Mouse (Mus musculus) Patski (cell line): ENCODE data around the gene Smug1. TPM values are rescaled to one million over a fixed set of nuclear protein-coding genes. Genes with fewer than 3 reads are reported as not detected.

Experiments used
- ATAC-seq: fragments of 100-300 bp; one replicate; pipeline ENCODE4 v1.8.0; 2021
- CTCF ChIA-PET: fragments of 350-600 bp; sonication (Branson Sonifier 250); formaldehyde crosslinking; loops from one replicate; lab custom pipeline; 2022; ENCODE audit warnings: inconsistent platforms; lab: Charles Lee
- POLR2A ChIA-PET: fragments of 350-600 bp; sonication (Branson Sonifier 250); formaldehyde crosslinking; loops from one replicate; lab custom pipeline; 2022; ENCODE audit warnings: antibody characterized with exemption, inconsistent platforms; lab: Charles Lee
- DNase-seq: peaks from one replicate; pipeline ENCODE4 v3.0.0-alpha.2; 2011; ENCODE audit warnings: low read depth, low spot score
- H3K27me3 ChIP-seq: fragments of 371-371 bp; one replicate; pipeline ENCODE4 v1.5.1; 2021
- CTCF ChIP-seq: fragments of 100-300 bp; IDR thresholded peaks from one replicate; pipeline ENCODE4 v1.5.1; 2021
- in situ Hi-C: fragments of 300-500 bp; cut with MboI; formaldehyde crosslinking; loops from 3 replicates; pipeline ENCODE4 v1.11.1; 2018; ENCODE audit warnings: low pct_unique_long_range_greater_than_20kb, mixed read lengths
- polyA plus RNA-seq: library from polyadenylated mRNA; unstranded; gene quantifications from one replicate; pipeline ENCODE4 v1.2.3, GENCODE M21; 2021

Smug1 gene
- polyA plus RNA-seq = 17.4 TPM

DNA sequence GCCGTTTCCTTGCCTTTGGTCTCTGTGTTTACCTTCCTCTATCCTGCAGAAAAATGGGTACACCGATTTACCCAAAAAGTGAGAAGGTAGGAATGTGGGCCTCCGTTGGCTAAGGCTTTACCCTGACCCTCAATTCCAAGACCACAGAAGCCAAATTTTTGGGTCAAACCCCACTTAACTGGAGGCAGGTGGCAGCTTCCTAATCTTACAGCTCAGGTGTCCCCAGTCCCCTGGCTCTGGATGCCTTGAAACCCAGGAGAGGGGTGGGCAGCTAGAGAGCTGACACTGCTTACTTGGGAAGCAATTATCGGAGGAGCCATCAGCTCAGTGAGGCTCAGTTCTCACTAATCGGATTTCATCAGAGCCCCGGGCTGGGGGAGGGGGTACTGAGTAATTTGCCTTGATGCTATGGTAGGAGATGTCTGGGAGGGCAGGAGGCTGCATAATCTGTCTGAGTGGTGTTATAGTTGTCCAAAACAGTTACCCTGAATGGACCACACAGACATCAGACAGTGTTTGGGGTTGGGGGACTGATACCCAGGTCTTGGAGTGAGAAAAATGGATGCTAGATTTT is at the start of gene Smug1:
Gene Smug1, minus strand, starts transcription at position 51 of the 574 bp plus-strand sequence.
- ChIA-PET CTCF (interaction anchor here (0.8 to 2.3 kb wide), 3 partner anchors 10 to 160 kb away, joined by 3 to 12 read pairs (median 6); no protein-coding TSS in a partner anchor), POLR2A (no interaction called here)
- ATAC-seq (no peak), DNase-seq (no peak)
- H3K27me3 ChIP-seq = no peaks in the 10 kb centered on the region
- in situ Hi-C loops = loop anchor here (10.0 kb wide), 1 partner anchor 152 kb away; the partner anchor contains the start of gene Hoxc4
- TF ChIP-seq CTCF = no peak

DNA sequence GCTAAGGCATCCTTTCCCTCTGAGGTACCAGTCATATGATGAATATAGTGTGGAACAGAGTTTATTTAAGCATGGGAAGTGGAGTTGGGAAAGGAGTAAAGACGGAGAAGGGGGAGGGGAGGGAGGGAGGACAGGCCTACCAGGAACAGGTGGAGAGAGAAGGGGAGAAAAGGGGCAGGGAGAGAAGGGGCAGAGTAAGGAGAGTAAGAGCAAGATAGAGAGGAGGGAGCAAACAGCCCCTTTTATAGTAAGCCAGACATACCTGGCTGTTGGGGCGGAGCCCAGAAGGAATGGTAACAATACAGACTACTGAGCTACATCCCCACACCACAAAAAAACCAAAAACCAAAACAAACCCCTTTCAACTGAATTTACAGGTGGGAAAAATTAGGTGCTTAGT is 49.2 kb upstream of the Smug1 start:
- ChIA-PET POLR2A (no interaction called here), CTCF (interaction anchor here (1.9 kb wide), 1 partner anchor 12 kb away, joined by 4 read pairs; no protein-coding TSS in a partner anchor)
- DNase-seq = no peak
- no peaks in the 10 kb centered on the region for H3K27me3 ChIP-seq
- in situ Hi-C loops = no loop called here
- TF ChIP-seq CTCF = no peak
- no peak for ATAC-seq

DNA sequence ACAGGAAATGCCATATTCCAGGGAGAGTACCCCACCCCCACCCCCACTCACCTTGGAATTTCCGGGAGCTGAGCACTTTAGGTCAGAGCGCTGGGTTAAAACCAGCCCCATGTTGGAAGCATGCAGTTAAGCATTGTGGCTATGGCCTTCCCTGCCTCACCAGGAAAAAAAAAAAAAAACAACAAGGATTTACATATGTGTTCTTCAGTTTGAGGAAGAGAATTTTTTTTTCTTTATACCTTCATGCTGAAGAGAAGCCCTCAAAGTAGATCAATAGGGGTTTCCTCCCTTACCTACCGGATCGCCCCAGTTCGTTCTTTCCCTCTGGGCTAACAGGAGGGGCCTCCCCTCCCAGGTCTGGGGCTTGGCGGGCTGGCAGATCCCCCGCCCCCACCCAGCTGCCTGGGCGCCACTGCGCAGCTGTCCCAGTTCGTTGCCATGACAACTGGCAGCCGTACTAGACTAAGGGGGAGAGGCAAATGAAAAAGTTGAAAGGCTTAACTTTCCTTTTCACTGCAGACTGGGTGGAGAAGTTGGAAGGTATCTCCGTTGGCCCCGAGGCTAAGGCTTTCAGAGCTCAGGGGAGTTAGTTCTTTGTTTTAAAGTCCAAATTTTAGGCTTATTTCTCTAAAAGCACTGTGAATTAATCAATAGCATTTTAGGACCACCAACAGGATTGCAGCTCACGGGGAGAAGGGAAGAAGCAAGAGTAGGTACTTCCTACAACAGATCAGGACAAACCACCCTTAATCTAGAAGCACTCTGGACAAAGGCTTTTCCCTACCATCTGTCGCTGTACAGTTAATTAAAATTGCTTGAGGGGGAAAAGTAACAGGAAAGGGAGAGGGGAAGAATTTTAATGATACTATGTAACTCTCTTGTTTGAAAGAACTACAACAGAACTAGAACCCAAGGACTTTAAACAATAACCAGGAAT is 48.3 kb upstream of the Smug1 start:
- no peaks in the 10 kb centered on the region for H3K27me3 ChIP-seq
- no peak for TF ChIP-seq CTCF
- ChIA-PET CTCF (interaction anchor here (0.7 to 1.9 kb wide), 2 partner anchors 13 to 36 kb away, joined by 3 to 4 read pairs; no protein-coding TSS in a partner anchor), POLR2A (interaction anchor here (1.0 to 1.6 kb wide), 2 partner anchors 24 to 27 kb away, joined by 5 read pairs; no protein-coding TSS in a partner anchor)
- ATAC-seq (peak; percentile 70), DNase-seq (peak; percentile 62)
- in situ Hi-C loops = no loop called here

DNA sequence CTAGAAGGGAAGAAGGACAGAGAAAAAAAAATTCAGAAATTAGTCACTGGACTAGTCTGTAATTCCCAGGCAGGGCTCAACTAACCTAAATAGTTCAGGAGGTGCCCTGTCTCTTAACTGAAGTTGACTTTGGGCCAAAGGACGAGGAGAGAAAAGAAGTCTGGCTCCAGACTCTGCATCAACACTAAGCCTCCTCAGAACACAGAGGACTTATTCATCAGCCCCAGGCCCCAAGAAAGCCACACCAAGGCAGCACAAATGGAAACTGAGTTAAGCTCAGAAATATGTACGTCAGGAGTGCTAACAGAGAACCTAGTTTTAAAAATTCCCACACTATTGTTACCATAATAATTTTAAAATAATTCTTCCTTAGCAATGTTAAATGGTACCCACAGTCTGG is 47.3 kb upstream of the Smug1 start:
- no peak for DNase-seq
- no peaks in the 10 kb centered on the region for H3K27me3 ChIP-seq
- in situ Hi-C loops = no loop called here
- ATAC-seq = no peak
- ChIA-PET CTCF (interaction anchor here (1.2 to 1.3 kb wide), 2 partner anchors 9 to 28 kb away, joined by 3 to 6 read pairs; no protein-coding TSS in a partner anchor), POLR2A (interaction anchor here (1.0 to 1.6 kb wide), 2 partner anchors 25 to 28 kb away, joined by 5 read pairs; no protein-coding TSS in a partner anchor)
- TF ChIP-seq CTCF = no peak

DNA sequence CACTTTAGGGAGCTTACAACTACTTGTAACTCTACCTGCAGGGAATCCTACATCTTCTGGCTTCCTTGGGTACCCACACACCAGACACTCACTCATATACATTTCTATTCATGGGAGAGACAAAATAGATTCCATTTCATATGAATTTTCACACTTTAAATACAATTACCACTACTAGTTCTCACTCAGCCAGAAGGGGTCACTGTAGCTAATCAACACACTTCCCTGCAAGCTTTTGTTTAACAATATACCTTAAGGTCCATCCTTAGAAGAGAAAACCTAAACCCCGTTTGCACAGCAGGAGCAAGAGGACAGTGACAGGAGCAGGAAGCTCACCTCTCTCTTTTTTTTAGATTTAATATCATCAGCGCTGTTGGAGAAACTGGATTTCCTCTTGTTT is 38.3 kb upstream of the Smug1 start:
- TF ChIP-seq CTCF = peak; percentile 53
- ChIA-PET POLR2A (no interaction called here), CTCF (interaction anchor here (1.0 to 1.7 kb wide), 8 partner anchors 9 to 81 kb away, joined by 3 to 7 read pairs (median 4); partner anchors contain the start of gene Copz1)
- no peaks in the 10 kb centered on the region for H3K27me3 ChIP-seq
- in situ Hi-C loops = no loop called here
- DNase-seq (no peak), ATAC-seq (no peak)

DNA sequence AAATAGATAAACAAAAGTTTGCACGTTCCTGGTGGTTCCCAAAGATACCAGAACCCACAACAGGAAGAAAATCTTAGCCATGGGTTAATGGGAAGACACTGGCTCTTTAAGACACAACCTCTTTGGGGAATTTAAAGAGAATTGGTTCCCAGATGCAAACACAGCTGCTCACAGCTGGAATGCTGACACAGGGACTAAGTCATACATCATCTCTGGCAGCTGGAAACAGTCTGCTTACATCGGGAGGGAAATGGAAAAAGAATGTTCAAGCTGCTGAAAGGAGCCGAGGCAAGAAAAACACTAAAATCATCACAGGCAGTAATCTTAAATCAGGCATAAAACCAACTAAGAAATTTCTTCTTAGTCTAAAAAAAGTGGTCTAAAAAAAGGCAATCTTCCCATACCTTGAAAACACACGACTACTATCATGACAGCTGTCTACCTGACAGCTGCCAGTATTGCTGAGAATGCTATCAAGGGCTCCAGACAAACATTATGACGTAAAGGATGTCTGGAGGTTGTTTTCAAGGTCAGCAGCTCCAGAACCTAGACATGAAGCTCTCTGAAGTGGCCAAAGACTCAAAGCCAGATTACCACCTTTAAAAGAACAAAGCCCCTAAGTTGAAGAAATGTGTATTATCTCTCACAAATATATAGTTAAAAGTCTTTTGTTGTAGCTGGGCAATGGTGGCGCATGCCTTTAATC is 35.3 kb upstream of the Smug1 start:
- ChIA-PET POLR2A (interaction anchor here (0.7 to 1.1 kb wide), 2 partner anchors 8 to 12 kb away, joined by 3 read pairs; no protein-coding TSS in a partner anchor), CTCF (interaction anchor here (1.3 to 7.3 kb wide), 4 partner anchors 15 to 111 kb away, joined by 3 to 55 read pairs (median 5); no protein-coding TSS in a partner anchor)
- no peaks in the 10 kb centered on the region for H3K27me3 ChIP-seq
- in situ Hi-C loops = no loop called here
- no peak for DNase-seq
- ATAC-seq = no peak
- TF ChIP-seq CTCF = no peak

DNA sequence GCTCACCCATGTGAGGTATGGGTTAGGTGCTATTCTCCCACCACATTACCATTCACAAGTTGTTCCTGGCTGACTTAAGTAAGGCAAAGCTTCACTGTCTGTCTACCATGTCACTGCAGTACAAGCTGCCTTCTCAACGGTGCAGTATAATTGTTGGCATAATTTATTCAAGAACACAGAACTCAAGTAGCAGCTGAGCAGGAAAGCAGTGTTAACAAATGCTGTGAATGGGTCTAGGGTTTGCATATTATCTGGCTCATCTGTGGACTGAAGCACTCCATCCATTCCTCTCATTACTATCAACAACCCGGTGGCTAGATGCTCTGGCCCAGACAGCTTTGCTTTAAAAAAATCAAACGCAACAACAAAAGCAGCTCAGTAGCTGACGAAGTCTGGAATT is 30.9 kb upstream of the Smug1 start:
- ATAC-seq = no peak
- CTCF ChIA-PET = interaction anchor here (0.9 to 7.3 kb wide), 4 partner anchors 10 to 95 kb away, joined by 3 to 55 read pairs (median 3); no protein-coding TSS in a partner anchor
- TF ChIP-seq CTCF = no peak
- in situ Hi-C loops = no loop called here
- POLR2A ChIA-PET = interaction anchor here (0.6 to 0.7 kb wide), 2 partner anchors 12 to 36 kb away, joined by 3 read pairs; no protein-coding TSS in a partner anchor
- no peak for DNase-seq
- H3K27me3 ChIP-seq = no peaks in the 10 kb centered on the region

DNA sequence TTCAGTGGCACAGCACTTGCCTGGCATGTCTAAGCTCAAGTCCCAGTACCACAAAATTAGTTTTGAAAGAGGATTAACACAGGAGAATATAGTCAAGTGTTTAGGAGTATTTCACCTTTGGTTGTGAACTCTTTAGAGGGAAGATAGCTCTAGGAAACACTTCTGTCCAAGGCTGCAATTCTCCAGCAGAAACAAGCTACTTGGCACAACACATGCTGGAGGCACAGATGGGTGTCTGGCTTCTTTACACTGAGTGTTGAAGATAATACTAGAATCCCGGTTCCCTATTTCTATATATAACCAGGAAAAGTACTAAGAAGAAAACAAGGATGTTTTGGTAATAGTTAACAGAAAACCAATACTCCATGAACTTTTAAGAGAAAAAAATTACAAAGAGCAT is 29.9 kb upstream of the Smug1 start:
- POLR2A ChIA-PET = no interaction called here
- in situ Hi-C loops = no loop called here

DNA sequence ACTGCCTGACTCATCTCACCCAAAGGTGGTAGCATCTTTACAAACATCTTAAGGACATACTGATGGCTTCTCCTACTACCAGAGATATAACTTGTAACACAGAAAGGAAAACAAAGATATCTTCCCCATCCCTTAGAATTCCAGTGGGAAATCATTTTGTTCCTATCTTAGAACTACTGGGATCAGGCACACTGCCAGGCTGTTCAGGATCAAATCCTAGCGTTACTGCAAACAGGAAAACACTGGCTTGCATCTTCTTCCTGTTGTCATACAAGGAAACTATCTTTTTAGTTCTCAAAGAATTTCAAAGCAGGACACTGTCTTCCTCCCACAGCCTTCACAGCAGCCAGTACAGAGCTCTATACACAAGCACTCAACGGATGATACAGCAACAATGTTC is 26.7 kb upstream of the Smug1 start:
- ChIA-PET CTCF (interaction anchor here (0.7 to 1.5 kb wide), 3 partner anchors 11 to 39 kb away, joined by 3 to 4 read pairs (median 3); no protein-coding TSS in a partner anchor), POLR2A (no interaction called here)
- H3K27me3 ChIP-seq = no peaks in the 10 kb centered on the region
- DNase-seq = no peak
- no peak for ATAC-seq
- in situ Hi-C loops = no loop called here
- no peak for TF ChIP-seq CTCF

More for the DNA sequence above, 29.9 kb upstream of the Smug1 start:
- CTCF ChIA-PET = interaction anchor here (1.9 to 7.3 kb wide), 2 partner anchors 9 to 15 kb away, joined by 5 to 55 read pairs; no protein-coding TSS in a partner anchor
- no peak for TF ChIP-seq CTCF
- DNase-seq (no peak), ATAC-seq (no peak)
- H3K27me3 ChIP-seq = no peaks in the 10 kb centered on the region
